Mouse (Mus musculus) c-Kit-negative CD71-positive TER-119-positive erythroid progenitor cells, embryonic 14.5 days (primary cell): ENCODE measurements around the gene Pabpc6.

Experiments
- DNase-seq: peaks from one replicate; pipeline ENCODE4 v3.0.0-alpha.2; 2013; ENCODE audit warnings: low read depth, low spot score

Gene Pabpc6

DNA sequence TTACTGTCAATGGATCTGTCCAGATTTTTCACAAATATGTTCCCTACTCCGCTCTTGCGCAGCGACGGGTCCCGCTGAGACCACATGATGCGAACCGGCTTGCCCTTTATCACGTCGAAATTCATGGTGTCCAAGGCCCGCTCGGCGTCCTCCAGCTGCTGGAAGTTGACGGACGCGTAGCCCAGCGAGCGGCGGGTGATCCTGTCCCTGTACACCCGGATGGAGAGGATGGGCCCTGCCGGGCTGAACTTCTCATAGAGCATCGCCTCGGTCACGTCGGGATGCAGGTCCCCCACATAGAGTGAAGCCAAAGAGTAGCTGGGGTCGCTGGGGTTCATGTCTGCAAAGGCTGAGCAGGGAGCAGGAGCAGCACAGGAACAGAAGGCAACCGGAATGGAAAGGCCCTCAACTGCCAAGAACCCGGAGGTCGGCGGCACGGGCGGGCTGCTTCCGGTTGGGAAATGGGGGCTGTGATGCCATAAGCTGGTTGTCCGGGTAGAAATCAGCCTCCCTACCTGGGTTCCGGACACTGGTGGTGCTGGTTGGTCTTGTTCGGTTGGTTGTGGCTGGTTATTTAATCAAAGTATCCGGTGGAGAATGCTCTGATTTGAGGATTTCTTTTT is at the start of gene Pabpc6:
TSS of gene Pabpc6 (minus strand) at position 435 of the 623 bp plus-strand sequence.
- no peak for DNase-seq

DNA sequence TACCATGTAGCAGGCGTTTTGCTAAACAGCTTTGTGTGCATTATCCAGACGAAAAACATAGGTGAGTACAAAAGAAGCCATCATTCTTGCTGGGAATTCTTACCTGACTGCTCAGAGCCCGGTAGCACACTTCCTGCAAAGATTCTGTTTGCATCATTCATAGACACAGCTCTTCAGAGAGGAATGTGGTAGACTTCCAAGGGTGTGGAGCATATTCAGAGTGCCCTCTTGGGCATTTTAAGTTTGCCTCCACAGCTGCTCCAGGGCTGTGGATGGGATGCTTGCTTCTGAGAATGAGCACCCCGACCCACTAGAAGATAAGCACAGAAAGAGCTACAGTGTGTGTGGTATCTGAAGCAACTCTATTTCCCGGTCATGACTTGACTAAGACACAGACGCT is 41.4 kb upstream of the Pabpc6 start:
- DNase-seq: no peak

DNA sequence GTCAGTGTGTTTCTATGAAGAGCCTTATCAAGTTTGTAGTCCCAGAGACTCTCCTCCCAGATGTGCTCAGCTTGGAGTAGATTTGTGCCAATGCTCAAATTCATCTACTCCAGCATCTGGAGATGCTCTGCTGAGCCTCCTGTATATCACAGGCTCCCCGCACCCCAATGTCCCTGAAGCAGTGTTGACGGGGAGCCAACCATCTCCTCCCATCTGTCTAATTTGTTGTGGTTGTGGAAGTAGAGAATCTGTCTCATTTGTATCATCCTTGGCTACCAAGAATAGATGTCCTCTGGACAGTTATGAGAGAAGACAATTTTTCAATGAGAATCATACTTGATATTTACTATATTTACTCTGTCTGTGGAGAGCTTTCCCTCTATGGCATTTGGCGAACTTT is 39.4 kb upstream of the Pabpc6 start:
- no peak for DNase-seq

DNA sequence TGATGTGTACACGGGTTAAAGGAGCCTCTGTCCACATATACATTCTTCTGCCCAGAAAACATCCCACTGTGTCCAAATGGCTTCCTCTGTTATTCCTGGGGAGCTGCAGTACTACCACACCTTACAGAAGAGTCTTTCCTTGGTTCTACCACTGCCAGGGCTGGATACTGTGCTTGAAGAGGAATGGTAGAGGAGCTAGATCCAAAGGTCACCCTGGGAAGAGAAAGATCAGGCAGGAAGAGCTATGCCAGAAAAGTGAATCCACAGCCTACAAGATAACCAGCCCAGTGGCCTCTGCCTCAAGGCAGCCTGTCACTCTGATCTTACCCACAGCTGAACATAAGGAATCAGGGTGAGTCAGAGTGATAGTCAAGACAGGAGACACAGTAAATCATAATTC is 37.8 kb upstream of the Pabpc6 start:
- no peak for DNase-seq

DNA sequence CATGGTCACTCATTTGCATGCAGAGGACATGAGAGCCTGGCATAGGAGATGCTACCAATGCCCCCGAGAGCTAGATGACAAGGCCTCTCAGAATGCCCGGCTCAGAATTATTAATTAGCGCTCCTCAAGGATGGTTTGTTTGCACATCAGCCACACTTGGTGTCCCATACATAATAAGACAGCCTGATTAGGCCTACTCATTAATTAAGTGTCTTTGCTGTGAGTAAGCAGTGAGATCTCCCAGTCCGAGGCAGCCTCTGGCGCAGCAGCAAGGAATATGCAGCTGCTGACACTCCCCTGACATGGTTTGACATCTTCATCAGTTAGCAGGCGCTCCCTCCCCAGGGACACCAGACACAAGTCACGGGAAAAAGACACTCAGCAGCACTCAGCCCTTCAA is 28.2 kb upstream of the Pabpc6 start:
- no peak for DNase-seq

DNA sequence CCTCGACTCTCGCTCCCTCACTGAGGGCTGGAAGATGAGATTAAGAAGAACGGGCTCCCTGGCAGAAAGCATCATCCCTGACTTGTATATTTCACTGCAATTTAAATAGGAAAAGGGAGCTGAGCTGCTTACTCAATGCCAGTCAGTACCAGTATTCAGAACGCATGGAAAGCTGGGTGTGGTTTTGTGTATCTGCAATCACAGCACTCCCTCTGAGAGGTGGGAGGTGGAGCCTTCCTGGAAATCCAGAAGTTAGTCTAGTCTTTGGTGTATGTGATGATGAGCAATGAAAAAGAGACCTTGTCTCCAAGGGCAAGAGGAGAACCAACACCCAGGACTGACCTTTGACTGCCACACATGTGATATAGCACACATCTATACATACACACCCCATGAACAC is 21.7 kb upstream of the Pabpc6 start:
- no peak for DNase-seq

DNA sequence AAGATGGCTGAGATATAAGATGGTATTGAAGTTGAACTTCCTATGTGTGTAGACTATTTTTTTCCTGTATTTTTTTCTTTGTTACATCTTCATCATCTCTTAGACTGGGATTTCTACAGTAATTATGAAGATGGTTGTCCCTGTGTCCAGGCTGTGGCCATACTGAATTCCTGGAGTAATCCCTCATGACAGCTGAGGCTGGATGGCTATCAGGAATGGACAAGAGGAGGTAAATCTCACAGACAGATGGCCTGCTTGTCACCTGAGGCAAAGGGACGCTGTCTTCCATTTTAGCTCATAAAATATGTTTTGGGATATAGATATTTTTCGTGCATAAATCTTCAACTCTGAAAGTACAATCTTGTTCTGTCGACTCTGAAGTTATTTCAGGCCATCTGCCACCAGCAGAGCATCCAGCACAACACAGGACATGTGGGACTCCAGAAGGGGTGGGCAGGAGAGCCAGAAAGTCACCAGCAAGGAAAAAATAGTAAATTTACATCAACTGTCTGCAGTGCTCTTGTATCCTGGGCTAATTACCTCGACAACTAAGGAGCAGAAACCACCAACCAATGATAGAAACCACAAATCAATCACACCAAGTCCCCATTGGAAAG is 14.1 kb upstream of the Pabpc6 start:
- no peak for DNase-seq

DNA sequence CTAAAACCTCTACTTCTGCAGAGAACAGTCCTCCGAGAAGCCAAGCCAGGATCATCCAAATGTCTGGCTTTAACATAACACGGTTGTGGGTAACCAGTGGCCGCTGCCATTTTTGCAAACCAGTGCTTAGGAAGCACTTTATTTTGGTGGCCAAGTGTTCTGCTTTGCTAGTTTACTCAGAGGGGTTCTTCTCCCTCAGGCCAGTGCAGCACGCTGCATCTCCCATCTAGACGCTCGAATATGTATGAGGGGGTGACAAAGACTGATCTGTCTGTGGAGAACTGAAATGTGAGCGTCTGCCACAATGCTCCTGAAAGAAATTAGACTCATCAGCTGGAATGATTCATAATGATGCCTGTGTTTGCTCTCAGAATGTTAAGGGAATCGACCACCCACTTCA is 11.2 kb upstream of the Pabpc6 start:
- no peak for DNase-seq

DNA sequence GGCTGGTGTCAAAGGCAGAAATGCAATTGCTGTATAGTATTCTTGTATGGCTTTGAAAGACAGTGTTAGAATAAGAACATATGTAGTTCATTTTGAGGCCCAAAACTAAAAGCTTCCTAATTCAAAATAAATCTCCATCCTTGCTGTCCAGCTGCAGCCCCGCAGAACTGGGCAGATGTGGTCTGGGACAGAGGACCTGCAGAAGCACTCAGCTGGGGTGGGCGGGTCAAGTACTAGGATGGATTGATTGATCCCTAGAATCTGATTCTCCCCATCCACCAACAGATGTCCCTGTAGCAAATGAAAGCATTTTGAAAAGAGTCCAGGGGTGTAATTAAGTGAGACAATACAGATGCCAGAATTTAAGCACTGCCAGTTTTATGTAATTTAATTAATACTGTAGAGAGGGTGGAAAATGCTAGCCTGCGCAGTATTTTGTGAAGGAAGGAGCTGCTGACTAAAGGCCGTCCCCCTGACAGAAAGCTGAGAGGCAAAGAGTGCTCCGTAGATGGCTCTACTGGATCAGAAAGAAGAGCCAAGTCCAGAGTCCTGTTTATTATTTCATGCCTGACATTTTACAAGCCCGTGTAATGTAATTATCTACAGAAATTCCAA is 5.8 kb upstream of the Pabpc6 start:
- no peak for DNase-seq

DNA sequence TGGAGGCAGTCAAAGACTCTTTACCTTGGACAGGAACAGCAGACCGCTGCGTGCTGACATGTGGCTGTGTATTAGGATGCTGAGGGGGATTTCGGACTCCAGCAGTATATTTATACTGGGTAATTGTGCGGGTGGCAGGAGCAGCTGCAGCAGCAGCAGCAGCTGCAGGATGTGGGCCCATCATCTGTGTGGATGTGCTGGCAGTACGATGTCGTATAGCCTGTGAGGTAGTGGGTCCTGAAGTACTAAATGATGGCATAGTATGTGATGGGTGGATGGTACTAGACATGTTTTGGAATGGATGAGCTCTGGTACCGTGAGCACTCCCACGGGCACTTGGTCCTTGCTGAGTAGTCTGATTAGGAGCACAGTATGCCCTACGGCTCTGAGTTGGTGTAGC is 1.6 kb downstream of the Pabpc6 start:
- DNase-seq: no peak

DNA sequence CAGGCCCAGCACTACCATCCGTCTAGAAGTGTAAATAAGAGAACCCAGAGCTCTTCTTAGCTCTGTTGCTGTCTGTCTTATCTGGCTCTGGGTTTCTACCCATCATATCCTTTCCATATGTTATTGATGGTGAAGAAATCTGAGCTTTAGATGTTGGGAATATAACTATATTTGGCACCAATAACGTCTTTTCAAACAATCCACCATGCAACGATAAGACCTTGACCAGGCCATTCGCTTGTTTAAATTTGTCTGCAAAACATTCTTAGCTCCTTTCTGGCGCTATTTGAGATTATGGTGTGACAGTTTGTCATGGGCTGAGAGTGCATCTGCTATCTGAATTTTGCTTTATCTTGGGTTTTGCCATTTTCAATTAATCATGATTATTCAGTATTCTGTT is 10.9 kb downstream of the Pabpc6 start:
- DNase-seq: no peak

DNA sequence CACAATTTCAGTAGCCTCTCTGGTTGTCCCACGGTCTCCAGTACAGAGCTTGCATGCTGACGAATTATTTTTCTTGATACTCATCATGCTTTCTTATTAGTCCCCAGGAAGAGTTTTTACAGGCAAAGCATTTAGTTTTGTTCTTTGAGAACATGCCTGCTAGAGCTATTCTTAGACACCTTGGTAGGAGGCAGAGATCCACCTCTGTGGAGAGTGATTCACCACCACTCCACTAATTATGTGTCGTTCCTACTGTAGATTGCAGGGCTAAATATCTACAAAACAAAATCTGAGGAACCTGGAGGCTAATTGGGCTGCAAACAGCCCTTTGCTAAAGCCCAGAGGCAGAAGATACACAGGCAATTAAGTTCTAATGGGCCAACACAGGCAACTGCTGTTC is 15.4 kb downstream of the Pabpc6 start:
- DNase-seq: no peak

DNA sequence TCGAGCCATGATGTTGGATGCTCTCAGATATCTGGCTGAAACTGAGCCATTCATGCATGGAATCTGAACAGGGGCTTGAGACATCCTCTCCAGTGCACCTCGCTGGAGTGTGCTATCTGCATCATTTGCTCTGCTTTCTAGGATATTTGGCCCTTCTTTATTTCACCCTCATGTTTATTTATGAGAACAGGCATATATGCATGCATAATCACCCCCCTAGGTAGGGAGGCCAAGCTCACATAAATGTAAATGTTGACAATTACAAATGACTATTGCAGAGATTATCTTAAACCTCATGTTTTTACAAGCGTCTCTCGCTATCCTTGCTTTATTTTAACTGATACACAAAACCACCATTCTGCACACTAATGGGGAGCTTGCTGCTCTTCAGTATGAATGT is 21.9 kb downstream of the Pabpc6 start:
- no peak for DNase-seq

DNA sequence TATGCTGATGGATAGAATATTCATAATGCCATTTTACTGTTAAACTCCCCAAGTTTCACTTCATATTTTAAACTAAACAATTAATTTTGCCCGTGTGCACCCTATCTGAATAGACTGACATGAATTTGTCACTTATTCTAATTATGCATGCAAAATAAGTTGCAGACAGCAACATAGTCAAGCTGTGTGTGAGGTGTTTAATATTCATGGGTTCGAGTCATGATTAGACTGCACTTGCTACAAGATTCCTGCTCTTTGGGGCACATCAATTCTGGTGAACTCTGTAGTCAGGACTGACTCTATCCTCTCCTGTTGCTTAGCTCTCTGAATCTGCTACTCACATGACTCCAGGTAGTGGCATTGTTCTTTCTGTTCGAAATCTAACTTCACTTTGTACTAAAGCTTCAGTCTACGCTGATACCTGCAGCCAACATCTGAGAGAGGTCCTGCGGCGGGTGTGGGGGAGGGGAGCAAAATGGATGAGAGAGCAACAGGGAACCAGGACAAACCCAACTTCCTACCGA is 25.8 kb downstream of the Pabpc6 start:
- DNase-seq: no peak

DNA sequence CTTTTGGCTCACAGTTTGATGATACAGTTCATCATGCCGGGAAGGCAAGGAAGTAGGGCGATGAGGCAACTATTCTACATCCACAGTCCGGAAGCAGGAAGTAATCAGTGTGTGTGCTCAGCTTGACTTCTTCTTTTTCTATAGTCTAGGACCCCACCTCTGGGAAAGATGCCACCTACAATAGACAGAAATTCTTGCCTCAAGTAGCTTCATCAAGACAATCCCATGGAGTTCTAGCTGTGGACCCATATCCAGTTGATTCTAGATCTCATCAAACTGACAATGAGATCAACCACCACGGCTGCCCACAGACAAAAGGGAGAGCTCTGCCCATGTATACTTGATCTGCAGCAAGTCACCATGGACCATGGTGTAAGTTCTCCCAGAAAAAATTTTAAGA is 32.5 kb downstream of the Pabpc6 start:
- DNase-seq: no peak

DNA sequence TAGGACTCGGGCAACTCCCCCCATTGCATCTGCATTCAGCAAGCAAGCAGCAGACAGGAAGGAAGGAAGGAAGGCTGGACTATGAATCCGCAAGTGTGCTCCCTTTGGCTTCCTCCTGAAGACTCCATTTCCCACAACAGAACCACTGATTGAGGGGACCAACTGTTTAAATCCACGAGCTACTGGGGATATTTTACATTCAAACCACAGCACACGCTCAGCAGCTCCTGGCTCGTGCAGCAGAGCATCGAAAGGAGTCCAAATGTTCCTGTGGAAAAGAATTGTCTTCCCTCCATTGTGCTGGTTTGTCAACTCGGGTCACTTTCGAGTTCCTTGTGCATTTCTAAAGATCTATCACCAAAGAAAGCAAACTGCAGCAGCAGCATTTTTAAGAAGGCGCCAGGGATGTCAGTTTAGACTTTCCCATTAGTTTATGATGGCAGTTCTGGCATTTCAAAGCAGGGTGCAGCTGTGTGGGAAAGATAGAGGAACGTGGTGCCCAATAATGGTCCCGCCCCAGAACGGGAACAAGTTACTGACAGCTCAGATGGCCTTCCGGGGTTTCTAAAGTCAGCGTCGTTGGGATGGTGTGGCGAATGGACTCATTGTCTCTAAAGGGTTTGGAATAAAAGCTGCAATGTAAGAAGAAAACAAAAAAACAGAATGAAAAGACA is 36.8 kb downstream of the Pabpc6 start:
- no peak for DNase-seq

DNA sequence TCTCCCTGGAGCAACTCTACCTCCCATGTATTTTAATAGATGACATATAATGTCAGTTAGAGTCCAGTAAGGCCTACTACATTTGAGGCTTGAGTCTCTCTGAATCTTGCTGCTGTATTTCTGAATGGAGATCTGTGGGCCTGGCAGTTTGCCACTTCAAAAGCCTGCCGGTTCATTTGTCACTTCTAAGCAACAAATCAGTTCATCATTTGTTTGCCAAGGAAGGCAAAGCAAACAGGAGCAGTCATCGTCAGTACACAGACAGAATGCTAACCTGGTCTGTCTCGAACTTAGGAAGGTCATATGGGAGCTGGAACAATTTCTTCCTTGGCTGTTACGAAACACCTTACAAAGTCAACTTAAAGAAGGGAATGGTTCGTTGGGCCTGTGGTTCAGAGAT is 37.4 kb downstream of the Pabpc6 start:
- DNase-seq: no peak

DNA sequence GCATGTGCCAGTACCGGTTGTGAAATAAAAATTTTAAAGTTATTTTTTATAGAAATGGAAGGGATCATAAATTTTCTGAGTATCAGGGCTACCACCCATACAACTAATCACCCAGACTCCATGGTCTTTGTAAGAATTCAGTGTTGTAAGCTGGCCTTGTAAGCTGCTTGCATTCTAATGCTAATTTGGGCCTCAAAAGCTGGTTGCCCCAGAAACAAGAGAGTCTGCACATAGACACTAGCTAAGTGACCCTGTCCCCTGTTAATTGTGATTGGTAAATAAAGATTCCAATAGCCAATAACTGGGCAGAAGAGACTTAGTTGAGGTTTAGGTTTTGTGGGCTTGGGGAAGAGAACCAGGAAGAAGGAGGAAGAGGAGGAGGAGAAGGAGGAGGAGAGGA is 38.4 kb downstream of the Pabpc6 start:
- DNase-seq: no peak

DNA sequence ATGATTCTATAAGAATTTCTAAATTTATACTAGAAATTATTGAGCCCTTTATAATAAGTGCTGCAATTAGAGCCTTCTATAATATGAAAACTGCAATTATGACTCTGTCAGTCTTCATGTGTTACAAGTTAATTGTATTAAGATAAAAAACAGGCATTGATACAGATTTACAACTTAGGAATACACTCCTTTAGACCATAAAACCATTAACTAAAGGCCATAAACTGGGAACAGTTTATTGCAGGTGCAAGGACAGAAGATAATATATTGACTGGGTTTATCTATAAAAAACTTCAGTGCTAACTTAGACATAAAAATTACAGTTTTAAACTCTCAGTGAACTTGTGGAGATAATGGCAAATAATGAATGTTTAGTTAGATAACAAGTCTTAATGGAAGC is 42.5 kb downstream of the Pabpc6 start:
- DNase-seq: no peak
